ENCODE assay signal across 16 mouse cellular contexts in genomic region chr12:104735993-104736395, GRCm38 (mm10). TPM values are rescaled to one million over a fixed set of nuclear protein-coding genes. Genes with fewer than 3 reads are reported as not detected.
A peak's percentile ranks its signal among the peaks of the same experiment; 100 is the strongest.
DNase-seq lines count a peak whose midpoint lies in the region; ATAC-seq and TF ChIP-seq lines count a peak whose summit lies in the region.
"Had no signal": no experiment of that assay in that cellular context is flagged by ENCODE, and none has a peak within 500 bp of the region (broad histone marks: within the 10 kb centered on the region; RNA-seq: fewer than 3 reads in every experiment).

No protein-coding gene starts in this region.

- H3K9ac ChIP-seq in midbrain, embryonic 15.5 days: no peak overlapping the region
- no peak overlapping the region for H3K9ac ChIP-seq in hindbrain, embryonic 13.5 days
- H3K9ac ChIP-seq in midbrain, embryonic 14.5 days (replicated peaks; ENCODE audit: low read length): no peak overlapping the region
- no peak overlapping the region for H3K9ac ChIP-seq in lung, postnatal 0 days (replicated peaks; ENCODE audit: low read depth)
- H3K9ac ChIP-seq: forebrain, embryonic 15.5 days; intestine, embryonic 15.5 days had no signal

- peak; percentile 30 for DNase-seq in midbrain, embryonic 10.5 days (ENCODE audit: low spot score)
- peak; percentile 50 for DNase-seq in midbrain, embryonic 14.5 days
- DNase-seq in kidney, adult 9 months: no peak
- DNase-seq in lung, postnatal 0 days (ENCODE audit: low spot score): no peak
- no peak for DNase-seq in cerebellum, postnatal 4 days (ENCODE audit: low spot score in 2 of 2)
- DNase-seq: cerebellum, adult 11 months; layer of hippocampus, postnatal 36 days; liver; lung, adult 2 months; right cerebral cortex, postnatal 14 days had no signal

- no peak for ATAC-seq in midbrain, embryonic 15.5 days (replicated peaks)
- no peak for ATAC-seq in hindbrain, embryonic 13.5 days (ENCODE audit: low FRiP score)
- no peak for ATAC-seq in midbrain, embryonic 14.5 days (ENCODE audit: low FRiP score, low TSS enrichment)
- no peak for ATAC-seq in lung, postnatal 0 days
- ATAC-seq: forebrain, embryonic 15.5 days; intestine, embryonic 15.5 days had no signal

- WGBS in midbrain, embryonic 10.5 days: 35% methylated on average over 3 of the region's 3 CpGs
- 12% methylated on average over 3 of the region's 3 CpGs for WGBS in midbrain, embryonic 15.5 days
- WGBS in hindbrain, embryonic 13.5 days: 18% methylated on average over 3 of the region's 3 CpGs
- WGBS in midbrain, embryonic 14.5 days: 9% methylated on average over 3 of the region's 3 CpGs
- 64% methylated on average over 3 of the region's 3 CpGs for WGBS in lung, postnatal 0 days

- peaks cover 41% of the 10 kb centered on the region for H3K36me3 ChIP-seq in midbrain, embryonic 10.5 days
- no peaks in the 10 kb centered on the region for H3K36me3 ChIP-seq in midbrain, embryonic 15.5 days (replicated peaks)
- peaks cover 5% of the 10 kb centered on the region for H3K36me3 ChIP-seq in hindbrain, embryonic 13.5 days
- peaks cover 9% of the 10 kb centered on the region for H3K36me3 ChIP-seq in midbrain, embryonic 14.5 days (ENCODE audit: control insufficient read depth, insufficient read depth, low read length)
- peaks cover 3% of the 10 kb centered on the region; the same call in 1 of the 2 replicates for H3K36me3 ChIP-seq in lung, postnatal 0 days (ENCODE audit: insufficient read depth, low read length)
- H3K36me3 ChIP-seq: intestine, embryonic 15.5 days had no signal

- no peaks in the 10 kb centered on the region for H3K9me3 ChIP-seq in midbrain, embryonic 10.5 days (replicated peaks)
- no peaks in the 10 kb centered on the region for H3K9me3 ChIP-seq in midbrain, embryonic 15.5 days
- H3K9me3 ChIP-seq in hindbrain, embryonic 13.5 days: no peaks in the 10 kb centered on the region
- no peaks in the 10 kb centered on the region for H3K9me3 ChIP-seq in midbrain, embryonic 14.5 days (ENCODE audit: control insufficient read depth, low read length)
- H3K9me3 ChIP-seq in lung, postnatal 0 days (ENCODE audit: low read length): no peaks in the 10 kb centered on the region
- H3K9me3 ChIP-seq: forebrain, embryonic 15.5 days; intestine, embryonic 15.5 days had no signal

- H3K27ac ChIP-seq in midbrain, embryonic 10.5 days (replicated peaks): no peak overlapping the region
- no peak overlapping the region for H3K27ac ChIP-seq in midbrain, embryonic 15.5 days
- peak overlapping the region; percentile 35; the same call in 1 of the 2 replicates for H3K27ac ChIP-seq in hindbrain, embryonic 13.5 days
- H3K27ac ChIP-seq in midbrain, embryonic 14.5 days (replicated peaks; ENCODE audit: low read depth, low read length): 0 out of 2 replicates have a peak overlapping the region, but pooled peaks have one; percentile 5
- H3K27ac ChIP-seq in lung, postnatal 0 days (ENCODE audit: low read length): no peak overlapping the region
- H3K27ac ChIP-seq: forebrain, embryonic 15.5 days; intestine, embryonic 15.5 days; stomach, postnatal 0 days had no signal

- TF ChIP-seq EP300 in lung, postnatal 0 days (IDR thresholded peaks at IDR 0.05): no peak

- no peak for TF ChIP-seq CTCF in lung, postnatal 0 days (IDR thresholded peaks at IDR 0.05)

- no peak overlapping the region for H3K4me2 ChIP-seq in midbrain, embryonic 15.5 days
- no peak overlapping the region for H3K4me2 ChIP-seq in hindbrain, embryonic 13.5 days
- H3K4me2 ChIP-seq in midbrain, embryonic 14.5 days (ENCODE audit: low read length): no peak overlapping the region
- H3K4me2 ChIP-seq in lung, postnatal 0 days (replicated peaks; ENCODE audit: low read depth, low read length): no peak overlapping the region
- H3K4me2 ChIP-seq: forebrain, embryonic 15.5 days; heart, embryonic 11.5 days; intestine, embryonic 15.5 days had no signal

- peaks cover 20% of the 10 kb centered on the region; the same call in 1 of the 2 replicates for H3K27me3 ChIP-seq in midbrain, embryonic 10.5 days (ENCODE audit: low read depth, poor library complexity, severe bottlenecking)
- H3K27me3 ChIP-seq in midbrain, embryonic 15.5 days (replicated peaks): no peaks in the 10 kb centered on the region
- H3K27me3 ChIP-seq in hindbrain, embryonic 13.5 days: no peaks in the 10 kb centered on the region
- H3K27me3 ChIP-seq in midbrain, embryonic 14.5 days (ENCODE audit: control insufficient read depth, insufficient read depth, low read length): no peaks in the 10 kb centered on the region
- H3K27me3 ChIP-seq in lung, postnatal 0 days (replicated peaks; ENCODE audit: insufficient read depth, low read length): no peaks in the 10 kb centered on the region
- H3K27me3 ChIP-seq: forebrain, embryonic 15.5 days; intestine, embryonic 15.5 days had no signal

- H3K4me3 ChIP-seq in midbrain, embryonic 10.5 days: no peak overlapping the region
- H3K4me3 ChIP-seq in midbrain, embryonic 15.5 days: no peak overlapping the region
- H3K4me3 ChIP-seq in hindbrain, embryonic 13.5 days: no peak overlapping the region
- no peak overlapping the region for H3K4me3 ChIP-seq in midbrain, embryonic 14.5 days (replicated peaks; ENCODE audit: low read depth, low read length)
- no peak overlapping the region for H3K4me3 ChIP-seq in lung, postnatal 0 days (ENCODE audit: low read depth, low read length)
- H3K4me3 ChIP-seq: forebrain, embryonic 15.5 days; intestine, embryonic 15.5 days had no signal

- peaks cover 97% of the 10 kb centered on the region for H3K4me1 ChIP-seq in midbrain, embryonic 10.5 days
- peaks cover 55% of the 10 kb centered on the region for H3K4me1 ChIP-seq in midbrain, embryonic 15.5 days
- H3K4me1 ChIP-seq in hindbrain, embryonic 13.5 days (replicated peaks): peaks cover 79% of the 10 kb centered on the region
- H3K4me1 ChIP-seq in midbrain, embryonic 14.5 days (ENCODE audit: control insufficient read depth, insufficient read depth, low read length): peaks cover 41% of the 10 kb centered on the region
- no peaks in the 10 kb centered on the region for H3K4me1 ChIP-seq in lung, postnatal 0 days (ENCODE audit: insufficient read depth, low read depth, low read length)

RNA-seq across cellular contexts. Expression of gene Dicer1, which starts 15.8 kb away (rescaled TPM):
- polyA plus RNA-seq in midbrain, embryonic 10.5 days (2016; fragmentation: Nextera tagmentation; extraction: Ambion mirVana): 38.9 and 39.1 TPM in 2 replicates
- 42.1 and 44.0 TPM in 2 replicates for polyA plus RNA-seq in midbrain, embryonic 15.5 days (2015; fragmentation: Nextera tagmentation; extraction: Ambion mirVana)
- 53.1 and 55.1 TPM in 2 replicates for polyA plus RNA-seq in hindbrain, embryonic 13.5 days (2015; fragmentation: Nextera tagmentation; extraction: Ambion mirVana)
- polyA plus RNA-seq in midbrain, embryonic 14.5 days (2014; fragmentation: Nextera tagmentation; extraction: Ambion mirVana): 34.2 and 37.9 TPM in 2 replicates
- polyA plus RNA-seq in lung, postnatal 0 days (2015; fragmentation: Nextera tagmentation; extraction: Ambion mirVana): 15.6 and 17.7 TPM in 2 replicates

Comparison
In these comparisons a context has a peak if more than half of its experiments do, and no peak if none do; other contexts are left out.
1. H3K27ac ChIP-seq: peak in hindbrain, embryonic 13.5 days (single experiment) and midbrain, embryonic 14.5 days (single experiment); none in midbrain, embryonic 10.5 days (single experiment), midbrain, embryonic 15.5 days (single experiment) and lung, postnatal 0 days (single experiment).
2. DNase-seq: peak in midbrain, embryonic 10.5 days (single experiment) and midbrain, embryonic 14.5 days (single experiment); none in kidney, adult 9 months (single experiment), lung, postnatal 0 days (single experiment) and cerebellum, postnatal 4 days (0 of 2).